Mouse (Mus musculus): Measurements from ENCODE around the gene Sh2b1. TPM values are rescaled to one million over a fixed set of nuclear protein-coding genes. Genes with fewer than 3 reads are reported as not detected.

Sh2b1 gene
- 30.5 and 54.4 TPM in 2 replicates for polyA plus RNA-seq (2012; rRNA removed)

- TF ChIP-seq POLR2A (IDR thresholded peaks at IDR 0.05; ENCODE audit: low read depth, low read length) (peak; percentile 65; the same call in 1 of the 2 replicates), CTCF (IDR thresholded peaks at IDR 0.05; ENCODE audit: extremely low read depth, insufficient read length, insufficient replicate concordance, low read depth, low read length) (peak; percentile 31; the same call in 1 of the 2 replicates)
- Histone ChIP-seq H3K4me1 (ENCODE audit: control insufficient read depth, insufficient read depth, insufficient read length, low read length) (peaks cover 11% of the 10 kb centered on the region), H3K36me3 (ENCODE audit: control insufficient read depth, insufficient read depth, low read length) (peaks cover 18% of the 10 kb centered on the region; the same call in 1 of the 2 replicates), H3K27me3 (ENCODE audit: control insufficient read depth, insufficient read depth, low read length) (no peaks in the 10 kb centered on the region), H3K27ac (ENCODE audit: insufficient read depth, low read depth, low read length) (peak within 1 kb of the TSS; percentile 97), H3K4me3 (ENCODE audit: low read depth, low read length) (peak within 1 kb of the TSS; percentile 80)
- 1% methylated on average over 53 of the region's 53 CpGs for WGBS
These were observed at the start of gene Sh2b1 for GRCm38 (mm10) chr7:126474993-126475581. Gene Sh2b1 (minus strand): TSS chr7:126475424.

- Histone ChIP-seq H3K4me3 (ENCODE audit: low read depth, low read length) (no peak overlapping the region), H3K4me1 (ENCODE audit: control insufficient read depth, insufficient read depth, insufficient read length, low read length) (peaks cover 6% of the 10 kb centered on the region), H3K36me3 (ENCODE audit: control insufficient read depth, insufficient read depth, low read length) (no peaks in the 10 kb centered on the region), H3K27ac (ENCODE audit: insufficient read depth, low read depth, low read length) (no peak overlapping the region), H3K27me3 (ENCODE audit: control insufficient read depth, insufficient read depth, low read length) (no peaks in the 10 kb centered on the region)
- 79% methylated on average over 3 of the region's 3 CpGs for WGBS
- TF ChIP-seq CTCF (IDR thresholded peaks at IDR 0.05; ENCODE audit: extremely low read depth, insufficient read length, insufficient replicate concordance, low read depth, low read length) = no peak
These were observed 48.1 kb upstream of the Sh2b1 start for GRCm38 (mm10) chr7:126523316-126523715.

- Histone ChIP-seq H3K4me3 (ENCODE audit: low read depth, low read length) (no peak overlapping the region), H3K4me1 (ENCODE audit: control insufficient read depth, insufficient read depth, insufficient read length, low read length) (peaks cover 10% of the 10 kb centered on the region), H3K36me3 (ENCODE audit: control insufficient read depth, insufficient read depth, low read length) (no peaks in the 10 kb centered on the region), H3K27ac (ENCODE audit: insufficient read depth, low read depth, low read length) (no peak overlapping the region), H3K27me3 (ENCODE audit: control insufficient read depth, insufficient read depth, low read length) (no peaks in the 10 kb centered on the region)
- 55% methylated on average over 2 of the region's 2 CpGs for whole genome bisulfite sequencing
- TF ChIP-seq CTCF (IDR thresholded peaks at IDR 0.05; ENCODE audit: extremely low read depth, insufficient read length, insufficient replicate concordance, low read depth, low read length) (no peak), POLR2A (IDR thresholded peaks at IDR 0.05; ENCODE audit: low read depth, low read length) (no peak)
These were observed 44.3 kb upstream of the Sh2b1 start for GRCm38 (mm10) chr7:126519513-126519912.

- TF ChIP-seq POLR2A (IDR thresholded peaks at IDR 0.05; ENCODE audit: low read depth, low read length) (no peak), CTCF (IDR thresholded peaks at IDR 0.05; ENCODE audit: extremely low read depth, insufficient read length, insufficient replicate concordance, low read depth, low read length) (no peak)
- no peaks in the 10 kb centered on the region for H3K36me3 ChIP-seq (ENCODE audit: control insufficient read depth, insufficient read depth, low read length)
- no peak overlapping the region for H3K4me3 ChIP-seq (ENCODE audit: low read depth, low read length)
- no peaks in the 10 kb centered on the region for H3K27me3 ChIP-seq (ENCODE audit: control insufficient read depth, insufficient read depth, low read length)
- peak overlapping the region; percentile 2; the same call in 1 of the 2 replicates for H3K27ac ChIP-seq (ENCODE audit: insufficient read depth, low read depth, low read length)
- 75% methylated on average over 5 of the region's 5 CpGs for WGBS
- H3K4me1 ChIP-seq (ENCODE audit: control insufficient read depth, insufficient read depth, insufficient read length, low read length) = peaks cover 10% of the 10 kb centered on the region
These were observed 43.2 kb upstream of the Sh2b1 start for GRCm38 (mm10) chr7:126518261-126518941.

GRCm38 (mm10) chr7:126511287-126511686, 36.1 kb upstream of the Sh2b1 start:
- H3K27me3 ChIP-seq (ENCODE audit: control insufficient read depth, insufficient read depth, low read length) = no peaks in the 10 kb centered on the region
- no peaks in the 10 kb centered on the region for H3K4me1 ChIP-seq (ENCODE audit: control insufficient read depth, insufficient read depth, insufficient read length, low read length)
- H3K27ac ChIP-seq (ENCODE audit: insufficient read depth, low read depth, low read length) = no peak overlapping the region
- H3K36me3 ChIP-seq (ENCODE audit: control insufficient read depth, insufficient read depth, low read length) = no peaks in the 10 kb centered on the region
- WGBS = 58% methylated on average over 3 of the region's 3 CpGs
- no peak for TF ChIP-seq CTCF (IDR thresholded peaks at IDR 0.05; ENCODE audit: extremely low read depth, insufficient read length, insufficient replicate concordance, low read depth, low read length)
- no peak for TF ChIP-seq POLR2A (IDR thresholded peaks at IDR 0.05; ENCODE audit: low read depth, low read length)
- no peak overlapping the region for H3K4me3 ChIP-seq (ENCODE audit: low read depth, low read length)

GRCm38 (mm10) chr7:126507126-126507778, 32.0 kb upstream of the Sh2b1 start:
- H3K27ac ChIP-seq (ENCODE audit: insufficient read depth, low read depth, low read length) = no peak overlapping the region
- H3K4me3 ChIP-seq (ENCODE audit: low read depth, low read length) = no peak overlapping the region
- H3K4me1 ChIP-seq (ENCODE audit: control insufficient read depth, insufficient read depth, insufficient read length, low read length) = no peaks in the 10 kb centered on the region
- no peaks in the 10 kb centered on the region for H3K36me3 ChIP-seq (ENCODE audit: control insufficient read depth, insufficient read depth, low read length)
- no peaks in the 10 kb centered on the region for H3K27me3 ChIP-seq (ENCODE audit: control insufficient read depth, insufficient read depth, low read length)
- TF ChIP-seq CTCF (IDR thresholded peaks at IDR 0.05; ENCODE audit: extremely low read depth, insufficient read length, insufficient replicate concordance, low read depth, low read length) (no peak), POLR2A (IDR thresholded peaks at IDR 0.05; ENCODE audit: low read depth, low read length) (no peak)
- 76% methylated on average over 8 of the region's 8 CpGs for WGBS

GRCm38 (mm10) chr7:126504913-126505312, 29.7 kb upstream of the Sh2b1 start:
- Histone ChIP-seq H3K36me3 (ENCODE audit: control insufficient read depth, insufficient read depth, low read length) (peaks cover 13% of the 10 kb centered on the region), H3K4me3 (ENCODE audit: low read depth, low read length) (no peak overlapping the region), H3K27ac (ENCODE audit: insufficient read depth, low read depth, low read length) (no peak overlapping the region), H3K27me3 (ENCODE audit: control insufficient read depth, insufficient read depth, low read length) (no peaks in the 10 kb centered on the region), H3K4me1 (ENCODE audit: control insufficient read depth, insufficient read depth, insufficient read length, low read length) (no peaks in the 10 kb centered on the region)
- TF ChIP-seq CTCF (IDR thresholded peaks at IDR 0.05; ENCODE audit: extremely low read depth, insufficient read length, insufficient replicate concordance, low read depth, low read length) = no peak
- no peak for TF ChIP-seq POLR2A (IDR thresholded peaks at IDR 0.05; ENCODE audit: low read depth, low read length)
- 38% methylated on average over 2 of the region's 2 CpGs for WGBS
